Mouse (Mus musculus): ENCODE data around the gene Inhbe. TPM values are rescaled to one million over a fixed set of nuclear protein-coding genes. Genes with fewer than 3 reads are reported as not detected.

Inhbe gene
- total and polyA plus RNA-seq, 2 experiments from 2014 or later: not detected

- WGBS: 90% methylated on average over 11 of the region's 11 CpGs
Measured at GRCm38 (mm10) chr10:127303136-127303535, 51.1 kb downstream of the Inhbe start.

GRCm38 (mm10) chr10:127300361-127300760 is 53.9 kb downstream of the Inhbe start:
- H3K27me3 ChIP-seq (ENCODE audit: control insufficient read depth, insufficient read depth, low read length): no peaks in the 10 kb centered on the region
- H3K27ac ChIP-seq (ENCODE audit: low read depth): no peak overlapping the region
- H3K4me3 ChIP-seq (ENCODE audit: low read depth, low read length): no peak overlapping the region
- ATAC-seq (ENCODE audit: insufficient read depth, low read depth): no peak
- H3K9ac ChIP-seq (replicated peaks; ENCODE audit: low read depth, low read length): no peak overlapping the region
- 89% methylated on average over 6 of the region's 6 CpGs for WGBS
- no peaks in the 10 kb centered on the region for H3K9me3 ChIP-seq (replicated peaks; ENCODE audit: control insufficient read depth, low read length)
- H3K4me2 ChIP-seq (ENCODE audit: low read depth, low read length): no peak overlapping the region
- peaks cover 6% of the 10 kb centered on the region; the same call in 1 of the 2 replicates for H3K4me1 ChIP-seq (ENCODE audit: control insufficient read depth, insufficient read depth)
- H3K36me3 ChIP-seq (replicated peaks; ENCODE audit: control insufficient read depth, insufficient read depth, low read length): peaks cover 94% of the 10 kb centered on the region
- DNase-seq (ENCODE audit: low spot score): no peak
- TF ChIP-seq CTCF (IDR thresholded peaks at IDR 0.05; ENCODE audit: low read depth): no peak
- TF ChIP-seq EP300 (IDR thresholded peaks at IDR 0.05; ENCODE audit: low read depth): no peak

More at GRCm38 (mm10) chr10:127303136-127303535, 51.1 kb downstream of the Inhbe start:
- Histone ChIP-seq H3K27ac (ENCODE audit: low read depth) (no peak overlapping the region), H3K9me3 (replicated peaks; ENCODE audit: control insufficient read depth, low read length) (no peaks in the 10 kb centered on the region), H3K4me3 (ENCODE audit: low read depth, low read length) (no peak overlapping the region), H3K27me3 (ENCODE audit: control insufficient read depth, insufficient read depth, low read length) (no peaks in the 10 kb centered on the region), H3K4me2 (ENCODE audit: low read depth, low read length) (no peak overlapping the region), H3K4me1 (ENCODE audit: control insufficient read depth, insufficient read depth) (no peaks in the 10 kb centered on the region), H3K9ac (replicated peaks; ENCODE audit: low read depth, low read length) (no peak overlapping the region), H3K36me3 (replicated peaks; ENCODE audit: control insufficient read depth, insufficient read depth, low read length) (peaks cover 94% of the 10 kb centered on the region)
- DNase-seq (ENCODE audit: low spot score) (no peak), ATAC-seq (ENCODE audit: insufficient read depth, low read depth) (no peak)
- no peak for TF ChIP-seq EP300 (IDR thresholded peaks at IDR 0.05; ENCODE audit: low read depth)
- TF ChIP-seq CTCF (IDR thresholded peaks at IDR 0.05; ENCODE audit: low read depth): no peak

Other genes with a start within 250 kb of the Inhbe start
- gene Os9, start 233.3 kb downstream of the Inhbe start, total RNA-seq (2014; rRNA removed; ENCODE audit: low replicate concordance): 39.8 and 45.2 TPM in 2 replicates
- 36.0 and 40.0 TPM in 2 replicates for gene Os9, start 233.3 kb downstream of the Inhbe start, polyA plus RNA-seq (2015; fragmentation: Nextera tagmentation; extraction: Ambion mirVana)
- 2.3 and 7.7 TPM in 2 replicates for gene B4galnt1, start 189.2 kb downstream of the Inhbe start, total RNA-seq (2014; rRNA removed; ENCODE audit: low replicate concordance)
- gene B4galnt1, start 189.2 kb downstream of the Inhbe start, polyA plus RNA-seq (2015; fragmentation: Nextera tagmentation; extraction: Ambion mirVana): 0.72 and 0.82 TPM in 2 replicates
- gene Slc26a10, start 173.8 kb downstream of the Inhbe start, total RNA-seq (2014; rRNA removed; ENCODE audit: low replicate concordance): 51.0 and 61.2 TPM in 2 replicates
- 22.8 and 23.3 TPM in 2 replicates for gene Slc26a10, start 173.8 kb downstream of the Inhbe start, polyA plus RNA-seq (2015; fragmentation: Nextera tagmentation; extraction: Ambion mirVana)
- gene Arhgef25, start 164.3 kb downstream of the Inhbe start, total RNA-seq (2014; rRNA removed; ENCODE audit: low replicate concordance): 20.8 and 44.2 TPM in 2 replicates
- 10.0 and 13.8 TPM in 2 replicates for gene Arhgef25, start 164.3 kb downstream of the Inhbe start, polyA plus RNA-seq (2015; fragmentation: Nextera tagmentation; extraction: Ambion mirVana)
- gene Dtx3, start 158.7 kb downstream of the Inhbe start, total RNA-seq (2014; rRNA removed; ENCODE audit: low replicate concordance): 44.4 and 64.1 TPM in 2 replicates
- 28.8 and 30.0 TPM in 2 replicates for gene Dtx3, start 158.7 kb downstream of the Inhbe start, polyA plus RNA-seq (2015; fragmentation: Nextera tagmentation; extraction: Ambion mirVana)
- 22.4 and 23.7 TPM in 2 replicates for gene Pip4k2c, start 142.8 kb downstream of the Inhbe start, total RNA-seq (2014; rRNA removed; ENCODE audit: low replicate concordance)
- 24.7 and 25.0 TPM in 2 replicates for gene Pip4k2c, start 142.8 kb downstream of the Inhbe start, polyA plus RNA-seq (2015; fragmentation: Nextera tagmentation; extraction: Ambion mirVana)
- 0.12 and 0.27 TPM in 2 replicates for gene Kif5a, start 91.1 kb downstream of the Inhbe start, total RNA-seq (2014; rRNA removed; ENCODE audit: low replicate concordance)
- 0.11 and 0.23 TPM in 2 replicates for gene Kif5a, start 91.1 kb downstream of the Inhbe start, polyA plus RNA-seq (2015; fragmentation: Nextera tagmentation; extraction: Ambion mirVana)
- gene Dctn2, start 88.0 kb downstream of the Inhbe start, total RNA-seq (2014; rRNA removed; ENCODE audit: low replicate concordance): 175 and 197 TPM in 2 replicates
- 149 and 154 TPM in 2 replicates for gene Dctn2, start 88.0 kb downstream of the Inhbe start, polyA plus RNA-seq (2015; fragmentation: Nextera tagmentation; extraction: Ambion mirVana)
- 8.3 and 8.7 TPM in 2 replicates for gene Mbd6, start 65.4 kb downstream of the Inhbe start, total RNA-seq (2014; rRNA removed; ENCODE audit: low replicate concordance)
- 6.5 and 6.9 TPM in 2 replicates for gene Mbd6, start 65.4 kb downstream of the Inhbe start, polyA plus RNA-seq (2015; fragmentation: Nextera tagmentation; extraction: Ambion mirVana)
- gene Mars, start 42.6 kb downstream of the Inhbe start, total RNA-seq (2014; rRNA removed; ENCODE audit: low replicate concordance): 48.9 and 68.9 TPM in 2 replicates
- gene Mars, start 42.6 kb downstream of the Inhbe start, polyA plus RNA-seq (2015; fragmentation: Nextera tagmentation; extraction: Ambion mirVana): 62.4 and 64.6 TPM in 2 replicates
- 0.73 and 0.97 TPM in 2 replicates for gene Arhgap9, start 32.4 kb downstream of the Inhbe start, total RNA-seq (2014; rRNA removed; ENCODE audit: low replicate concordance)
- gene Arhgap9, start 32.4 kb downstream of the Inhbe start, polyA plus RNA-seq (2015; fragmentation: Nextera tagmentation; extraction: Ambion mirVana): 1.4 and 1.8 TPM in 2 replicates
- gene Gli1, start 12.4 kb downstream of the Inhbe start, total RNA-seq (2014; rRNA removed; ENCODE audit: low replicate concordance): 1.1 TPM in 1 of 2 replicates, not detected in the other
- gene Gli1, start 12.4 kb downstream of the Inhbe start, polyA plus RNA-seq (2015; fragmentation: Nextera tagmentation; extraction: Ambion mirVana): 0.51 and 0.59 TPM in 2 replicates
- gene Inhbc, start 16.0 kb upstream of the Inhbe start, total RNA-seq (2014; rRNA removed; ENCODE audit: low replicate concordance): not detected in 2 replicates
- not detected in 2 replicates for gene Inhbc, start 16.0 kb upstream of the Inhbe start, polyA plus RNA-seq (2015; fragmentation: Nextera tagmentation; extraction: Ambion mirVana)
- 35.4 and 42.8 TPM in 2 replicates for gene R3hdm2, start 25.9 kb upstream of the Inhbe start, total RNA-seq (2014; rRNA removed; ENCODE audit: low replicate concordance)
- gene R3hdm2, start 25.9 kb upstream of the Inhbe start, polyA plus RNA-seq (2015; fragmentation: Nextera tagmentation; extraction: Ambion mirVana): 31.5 and 32.1 TPM in 2 replicates
- gene Stac3, start 147.3 kb upstream of the Inhbe start, total RNA-seq (2014; rRNA removed; ENCODE audit: low replicate concordance): 0.08 TPM in 1 of 2 replicates, not detected in the other
- 0.30 TPM in 1 of 2 replicates, not detected in the other for gene Stac3, start 147.3 kb upstream of the Inhbe start, polyA plus RNA-seq (2015; fragmentation: Nextera tagmentation; extraction: Ambion mirVana)
- 43.8 and 68.3 TPM in 2 replicates for gene Ndufa4l2, start 160.6 kb upstream of the Inhbe start, total RNA-seq (2014; rRNA removed; ENCODE audit: low replicate concordance)
- 46.4 and 47.6 TPM in 2 replicates for gene Ndufa4l2, start 160.6 kb upstream of the Inhbe start, polyA plus RNA-seq (2015; fragmentation: Nextera tagmentation; extraction: Ambion mirVana)
- 109 and 161 TPM in 2 replicates for gene Shmt2, start 168.0 kb upstream of the Inhbe start, total RNA-seq (2014; rRNA removed; ENCODE audit: low replicate concordance)
- gene Shmt2, start 168.0 kb upstream of the Inhbe start, polyA plus RNA-seq (2015; fragmentation: Nextera tagmentation; extraction: Ambion mirVana): 47.9 and 51.5 TPM in 2 replicates
- not detected in 2 replicates for gene Nxph4, start 180.1 kb upstream of the Inhbe start, total RNA-seq (2014; rRNA removed; ENCODE audit: low replicate concordance)
- gene Nxph4, start 180.1 kb upstream of the Inhbe start, polyA plus RNA-seq (2015; fragmentation: Nextera tagmentation; extraction: Ambion mirVana): 0.41 and 0.49 TPM in 2 replicates

All from heart, postnatal 0 days (tissue).